Mouse (Mus musculus) embryo, embryonic 10.5 days (tissue): Measurements from ENCODE around the gene Kif1bp.
"Not testable (repeated sequence)": the region's sequence is repeated elsewhere in the genome, so short reads cannot be mapped to it uniquely, and the experiment has no call there.

Experiments used
- DNase-seq: peaks from one replicate; pipeline ENCODE4 v3.0.0-alpha.2; 2015; ENCODE audit warnings: low spot score

Gene Kif1bp

DNA sequence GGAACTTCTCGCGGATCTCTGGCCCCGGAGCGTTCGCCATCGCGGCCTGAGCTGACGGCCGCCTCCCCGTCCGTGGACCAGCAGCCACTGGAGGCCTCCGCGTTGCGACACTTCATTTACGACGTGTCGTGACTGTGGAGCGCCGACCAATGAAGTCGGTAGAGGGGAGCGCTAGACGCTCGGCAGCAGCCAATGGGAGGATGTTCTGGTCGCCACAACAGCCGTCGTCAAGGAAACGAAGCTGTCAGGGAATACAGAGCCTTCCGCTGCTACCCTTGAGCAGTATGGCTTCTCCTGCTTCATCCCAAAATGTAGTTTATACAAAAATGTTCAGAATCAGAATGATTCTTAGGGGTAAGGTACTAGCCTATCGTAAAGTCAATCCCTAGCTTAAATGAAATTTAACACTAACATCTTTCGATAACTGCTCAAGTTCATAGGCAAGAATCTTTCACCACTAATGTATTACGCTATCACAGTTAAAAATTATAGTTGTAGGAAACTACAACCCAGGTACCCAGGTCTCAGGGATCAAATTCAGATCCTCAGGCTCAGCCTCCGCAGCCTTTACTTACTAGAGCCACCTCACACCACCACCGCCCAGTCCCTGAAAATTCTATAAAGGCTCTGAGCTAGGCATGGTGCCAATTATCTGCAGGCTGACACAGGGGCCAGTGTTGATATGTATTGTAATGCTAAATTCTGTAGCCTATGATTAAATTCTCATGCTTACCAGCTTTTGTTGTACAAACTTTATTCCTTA is at the start of gene Kif1bp:
Gene Kif1bp, minus strand, starts transcription at position 120 of the 763 bp plus-strand sequence.
- DNase-seq: peak; percentile 99

DNA sequence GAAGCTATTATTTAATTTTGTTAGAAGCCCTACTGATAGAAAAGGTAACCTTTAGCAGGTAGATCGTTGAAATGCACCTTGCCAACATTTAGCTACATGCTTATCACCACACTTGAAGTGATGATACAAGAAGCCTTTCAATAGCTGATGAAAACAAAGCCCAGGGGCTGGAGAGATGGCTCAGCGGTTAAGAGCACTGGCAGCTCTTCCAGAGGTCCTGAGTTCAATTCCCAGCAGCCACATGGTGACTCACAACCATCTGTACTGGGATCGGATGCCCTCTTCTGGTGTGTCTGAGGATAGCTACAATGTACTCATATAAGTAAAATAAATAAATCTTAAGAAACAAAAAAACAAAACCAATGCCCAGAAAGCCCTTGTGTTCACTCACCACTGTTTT is 25.9 kb upstream of the Kif1bp start:
- no peak for DNase-seq

DNA sequence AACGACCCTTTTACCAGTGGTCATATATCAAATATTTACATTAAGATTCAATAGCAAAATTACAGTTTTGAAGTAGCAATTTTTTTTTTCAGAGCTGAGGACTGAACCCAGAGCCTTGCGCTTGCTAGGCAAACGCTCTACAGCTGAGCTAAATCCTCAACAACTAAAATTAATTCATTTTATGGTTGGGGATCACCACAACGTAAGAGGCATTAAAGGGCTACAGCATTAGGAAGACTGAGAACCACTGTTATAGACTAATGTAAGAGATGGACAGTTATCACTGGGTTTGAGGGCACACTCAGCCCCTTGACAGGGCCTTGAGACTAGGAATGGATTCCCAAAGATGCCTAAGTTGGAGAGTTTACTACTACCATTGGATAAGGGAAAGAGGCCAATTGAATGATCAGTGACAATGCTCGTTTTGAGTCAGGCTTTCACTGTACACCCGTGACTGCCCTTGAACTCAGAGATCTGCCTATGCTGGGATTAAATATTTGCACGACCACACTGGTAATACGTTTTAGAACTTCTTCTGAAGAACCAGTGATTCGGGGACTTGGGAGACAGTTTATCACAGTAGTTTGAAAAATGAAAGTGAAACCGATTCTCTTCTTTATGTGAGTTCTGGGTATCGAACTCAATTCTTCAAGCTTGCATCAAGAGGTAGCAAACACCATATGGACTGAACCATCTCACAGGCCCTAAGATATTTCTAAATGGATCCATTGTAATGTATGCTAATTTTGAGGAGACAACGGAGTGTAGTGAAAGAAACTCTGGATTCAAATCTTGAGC is 25.2 kb upstream of the Kif1bp start:
- no peak for DNase-seq

DNA sequence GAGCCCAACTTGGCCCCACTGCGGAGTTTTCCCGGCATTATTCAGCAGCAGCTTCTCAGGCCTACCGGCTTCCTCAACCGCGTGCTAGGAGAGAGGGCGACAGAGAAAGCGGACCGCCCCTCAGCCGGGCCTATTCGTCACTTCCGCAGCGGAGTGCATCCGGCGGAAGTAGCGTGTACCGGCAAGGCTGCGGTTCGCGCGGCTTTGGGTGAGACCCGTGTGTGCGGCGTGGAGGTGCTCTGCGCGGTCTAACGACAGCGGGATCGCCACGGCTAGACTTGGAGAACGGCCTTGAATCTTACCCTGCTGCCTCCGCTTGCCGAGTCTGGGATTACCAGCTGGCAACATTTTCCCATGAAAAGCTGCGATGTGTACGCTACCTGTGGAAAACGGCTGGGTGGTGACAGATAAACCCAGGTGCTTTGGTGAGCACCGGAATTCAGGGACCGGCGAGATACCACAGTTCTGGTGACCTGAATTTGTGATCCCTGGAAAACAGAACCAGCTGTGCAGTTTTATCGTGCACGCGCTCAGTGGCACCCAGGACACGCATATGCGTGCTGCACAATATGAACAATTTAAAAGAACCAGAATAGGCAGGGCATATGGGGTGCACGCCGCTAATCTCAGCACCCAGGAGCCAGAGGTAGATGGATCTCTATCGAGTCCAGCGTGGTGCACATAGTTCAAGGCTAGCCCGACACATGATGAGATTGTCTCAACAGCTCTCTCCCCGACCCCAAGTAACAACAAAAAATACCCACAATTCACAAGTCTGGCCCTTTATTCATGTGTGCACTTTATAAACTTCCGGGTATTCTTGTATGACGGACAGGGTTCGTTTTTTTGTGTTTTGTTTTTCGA is 24.2 kb upstream of the Kif1bp start, which contains the start of gene Ddx21:
Gene Ddx21, minus strand, starts transcription at position 105 of the 864 bp plus-strand sequence.
- peak; percentile 95 for DNase-seq

DNA sequence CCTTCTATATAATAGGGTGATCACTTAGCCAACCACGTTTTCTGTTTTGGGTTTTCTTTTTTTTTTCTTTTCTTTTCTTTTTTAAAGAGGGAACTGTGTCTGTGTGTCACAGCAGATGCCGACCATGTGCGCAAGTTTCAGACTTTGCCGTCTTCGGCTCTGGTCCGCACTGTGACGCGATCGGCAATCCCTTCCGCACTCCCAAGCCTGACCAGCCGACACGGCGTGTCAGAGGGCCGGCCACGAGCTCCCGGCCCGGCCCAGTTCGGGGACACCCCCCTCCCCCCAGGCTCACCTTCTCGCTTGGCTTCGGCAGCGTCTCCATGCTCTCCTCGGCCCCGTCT is 23.5 kb upstream of the Kif1bp start:
- no peak for DNase-seq

DNA sequence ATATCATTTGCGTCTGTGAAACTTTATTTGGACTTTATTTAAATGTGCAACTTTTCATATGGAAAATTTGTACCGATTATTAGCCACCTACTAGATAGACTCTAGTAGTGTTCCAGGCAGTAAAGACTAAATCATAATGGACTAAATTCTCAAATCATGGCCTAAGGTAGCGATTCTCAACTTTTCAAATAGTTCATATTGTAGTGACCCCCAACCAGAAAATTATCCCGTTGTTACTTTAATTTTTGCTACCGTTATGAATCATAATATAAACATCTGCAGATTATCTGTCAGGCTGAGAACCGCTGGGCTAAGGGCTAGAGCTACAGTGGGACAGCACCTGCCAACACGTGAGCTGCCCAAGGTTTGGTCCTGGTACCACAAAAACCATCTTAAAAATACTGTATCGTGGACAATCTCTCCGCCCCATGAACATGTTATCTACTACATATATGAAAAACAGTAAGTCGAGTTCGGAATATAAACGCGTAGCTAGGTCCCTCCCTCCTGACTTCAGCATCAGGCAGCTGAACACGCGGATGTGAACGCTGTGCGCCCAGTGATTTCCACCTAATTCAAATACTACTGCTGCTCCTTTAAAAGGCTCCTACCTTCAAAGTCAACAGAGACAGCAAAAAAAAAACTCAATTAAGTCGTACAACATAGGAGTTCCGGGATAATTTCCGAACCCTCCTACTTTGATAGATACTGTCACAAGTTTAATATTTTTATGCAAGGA is 23.0 kb upstream of the Kif1bp start:
- DNase-seq: peak; percentile 22

DNA sequence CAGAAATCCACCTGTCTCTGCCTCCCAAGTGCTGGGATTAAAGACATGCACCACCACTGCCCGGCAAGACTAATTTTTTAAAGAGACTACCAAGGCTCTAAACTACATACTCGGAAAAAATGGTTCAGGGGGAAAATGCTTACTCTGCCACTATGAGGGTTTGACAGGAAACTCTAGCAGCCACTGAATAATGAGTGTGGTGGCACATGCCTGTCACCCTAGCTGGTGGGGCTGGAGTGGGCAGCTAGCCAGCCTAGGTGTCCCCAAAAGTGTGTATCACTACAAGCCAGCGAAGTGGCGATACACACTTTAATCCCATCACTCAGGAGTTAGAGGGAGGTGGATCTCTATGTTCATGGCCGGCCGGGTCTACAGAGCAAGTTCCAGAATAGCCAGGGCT is 21.8 kb upstream of the Kif1bp start:
- DNase-seq: no peak

DNA sequence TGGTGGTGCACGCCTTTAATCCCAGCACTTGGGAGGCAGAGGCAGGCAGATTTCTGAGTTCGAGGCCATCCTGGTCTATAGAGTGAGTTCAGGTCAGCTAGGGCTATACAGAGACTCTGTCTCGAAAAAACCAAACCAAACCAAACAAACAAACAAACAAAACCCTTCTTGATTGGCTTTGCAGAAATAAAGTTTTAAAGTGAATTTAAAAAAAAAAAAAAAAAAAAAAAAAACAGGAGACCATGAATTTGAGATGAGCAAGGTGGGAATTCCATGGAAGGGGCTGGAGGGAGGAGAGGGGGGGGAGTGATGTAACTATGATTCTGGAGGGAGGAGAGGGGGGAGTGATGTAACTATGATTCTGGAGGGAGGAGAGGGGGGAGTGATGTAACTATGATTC is 21.1 kb upstream of the Kif1bp start:
- DNase-seq: not testable (repeated sequence)

DNA sequence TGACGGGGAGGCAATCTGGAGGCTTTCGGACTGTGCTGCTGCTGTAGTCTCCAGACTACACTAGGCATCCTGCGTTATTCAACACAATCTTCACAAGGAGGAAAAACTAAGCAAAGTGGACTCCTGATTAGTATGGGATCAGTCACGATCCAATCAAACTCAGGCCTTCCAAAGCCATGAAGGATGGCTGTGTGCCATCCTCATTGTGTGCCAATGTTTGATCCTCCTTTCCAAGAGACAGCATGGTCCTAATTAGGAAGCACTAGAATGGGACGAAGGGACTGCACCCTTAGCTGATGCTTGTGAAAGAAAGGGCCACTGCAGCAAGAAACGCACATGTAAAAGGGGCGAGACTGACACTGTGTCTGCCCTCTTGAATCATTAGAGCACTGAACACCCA is 14.2 kb upstream of the Kif1bp start:
- DNase-seq: no peak

DNA sequence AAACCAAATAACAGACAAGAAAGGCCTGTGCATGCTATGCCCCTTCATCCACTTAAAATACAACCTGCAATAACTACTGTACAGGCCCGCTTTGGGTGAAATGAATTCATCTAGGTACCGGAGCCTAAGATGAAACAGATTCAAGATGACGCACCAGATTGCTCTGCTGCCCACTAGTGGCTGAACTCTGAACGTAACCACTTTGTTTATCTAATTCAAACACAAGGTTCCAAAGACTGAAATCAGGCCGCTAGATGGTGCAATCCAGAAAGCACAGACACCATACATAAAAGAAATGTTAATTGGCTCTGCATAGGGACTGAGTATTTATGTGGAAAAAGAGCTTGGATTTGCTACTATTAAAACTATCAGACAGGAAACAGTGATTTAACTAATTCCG is 11.9 kb upstream of the Kif1bp start:
- DNase-seq: peak; percentile 93

DNA sequence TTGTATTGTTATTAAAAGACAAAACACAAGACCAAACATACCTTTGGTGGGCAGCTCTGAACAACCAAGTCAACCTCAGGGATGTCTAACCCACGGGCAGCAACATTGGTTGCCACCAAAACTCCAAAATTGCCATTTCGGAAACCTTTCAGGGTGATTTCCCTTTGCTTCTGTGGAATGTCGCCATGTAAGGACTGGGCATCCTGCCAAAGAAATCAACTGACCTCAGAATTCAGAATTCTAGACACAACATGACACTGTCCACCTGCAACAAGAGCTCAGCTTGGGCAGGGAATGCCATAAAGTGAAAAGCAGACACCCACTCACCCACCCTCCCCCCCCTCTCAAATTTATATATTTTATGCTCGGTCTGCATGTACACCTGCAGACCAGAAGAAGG is 10.4 kb upstream of the Kif1bp start:
- no peak for DNase-seq

DNA sequence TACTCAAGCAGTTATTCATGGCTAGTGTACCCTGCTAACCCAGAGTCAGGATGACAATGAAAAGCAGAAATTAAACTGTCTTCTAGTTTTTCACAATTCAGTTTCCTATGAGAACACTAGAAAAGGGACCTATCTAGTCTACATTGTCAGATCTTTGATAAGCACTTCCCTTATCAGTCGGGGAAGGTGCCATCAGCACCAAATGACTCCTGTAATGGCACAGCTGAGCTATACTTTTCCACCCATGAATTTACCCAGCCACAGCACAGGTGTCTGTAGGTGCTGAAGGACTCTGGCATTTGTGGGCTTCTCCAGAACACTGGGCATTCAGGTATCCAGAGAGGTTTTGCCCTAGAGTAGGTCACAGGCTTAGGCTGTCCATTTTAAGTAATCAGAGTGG is 5.0 kb upstream of the Kif1bp start:
- DNase-seq: no peak

DNA sequence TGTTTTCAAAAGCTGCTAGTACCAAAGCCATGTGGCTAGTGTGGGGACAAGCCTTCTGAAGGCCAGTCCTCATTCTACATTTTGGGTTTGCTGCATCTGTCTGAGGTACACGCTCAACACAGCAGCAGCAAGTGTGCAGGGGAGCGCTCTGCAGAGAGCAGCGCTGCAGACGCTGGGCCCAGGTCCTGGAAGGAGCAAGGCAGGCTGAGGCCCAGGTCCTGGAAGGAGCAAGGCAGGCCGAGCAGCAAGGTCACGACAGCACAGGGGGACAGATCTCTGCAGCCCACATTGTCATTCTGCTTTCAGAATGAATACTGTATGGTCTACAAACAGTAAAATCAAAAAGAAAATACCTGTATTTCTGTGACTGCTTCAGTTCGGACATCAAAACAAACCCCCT is 4.4 kb upstream of the Kif1bp start:
- no peak for DNase-seq

DNA sequence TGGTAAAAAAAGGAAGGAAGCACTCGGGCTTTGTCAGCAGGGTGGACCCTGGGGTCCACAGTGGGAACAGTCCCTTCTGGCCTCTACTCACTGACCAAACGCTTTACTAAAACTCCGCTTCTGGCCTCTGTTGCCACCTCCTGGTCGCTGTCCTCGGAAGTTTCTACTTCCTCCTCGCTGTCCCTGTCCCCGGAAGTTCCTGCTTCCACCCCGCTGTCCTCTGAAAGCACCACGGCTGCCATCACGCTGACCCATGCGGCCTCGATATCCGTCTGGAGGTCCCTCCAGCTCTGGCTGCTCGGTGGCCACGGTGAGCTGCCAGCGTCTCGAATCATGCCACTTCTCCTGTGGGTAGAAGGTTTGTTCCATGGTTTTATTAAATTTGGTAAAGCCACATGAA is 4.0 kb upstream of the Kif1bp start:
- DNase-seq: no peak

DNA sequence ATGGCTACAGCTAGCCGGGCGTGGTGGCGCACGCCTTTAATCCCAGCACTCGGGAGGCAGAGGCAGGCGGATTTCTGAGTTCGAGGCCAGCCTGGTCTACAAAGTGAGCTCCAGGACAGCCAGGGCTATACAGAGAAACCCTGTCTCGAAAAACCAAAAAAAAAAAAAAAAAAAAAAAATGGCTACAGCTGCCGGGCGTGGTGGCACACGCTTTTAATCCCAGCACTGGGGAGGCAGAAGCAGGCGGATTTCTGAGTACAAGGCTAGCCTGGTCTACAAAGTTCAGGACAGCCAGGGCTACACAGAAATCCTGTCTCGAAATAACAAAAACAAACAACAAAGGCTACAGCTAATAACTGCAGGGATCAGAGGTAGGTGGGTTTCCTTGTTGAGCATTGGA is 872 bp upstream of the Kif1bp start:
- not testable (repeated sequence) for DNase-seq

DNA sequence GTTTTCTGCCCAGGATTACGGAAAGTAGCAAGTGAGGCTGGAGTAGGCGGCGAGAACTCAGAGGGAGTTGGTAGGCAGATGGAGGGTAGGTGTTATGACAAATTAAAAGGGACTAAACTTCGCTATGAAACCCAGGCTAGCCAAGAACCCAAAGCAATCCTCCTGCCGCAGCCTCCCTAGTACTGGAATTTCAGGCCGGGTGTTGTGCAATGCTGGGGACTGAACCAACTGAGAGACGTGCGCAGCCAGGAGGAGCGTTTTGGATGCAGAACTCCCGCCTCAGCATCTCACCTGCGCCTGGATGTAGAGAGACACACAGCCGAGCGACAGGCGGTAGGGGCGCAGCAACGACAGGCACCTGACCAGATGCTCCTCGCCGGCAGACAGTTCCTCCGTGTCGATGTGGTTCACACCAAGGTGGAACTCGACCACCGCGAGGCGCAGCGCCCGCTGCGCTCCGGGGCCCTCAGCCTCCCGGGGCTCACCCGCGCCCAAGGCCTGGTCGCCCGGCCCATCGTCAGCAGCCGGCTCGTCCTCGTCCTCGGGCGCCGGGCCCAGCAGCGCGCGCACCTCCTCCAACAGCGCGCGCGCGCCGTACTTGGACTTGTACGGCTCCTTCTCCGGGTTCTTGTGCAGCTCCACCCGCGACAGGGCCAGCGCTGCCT is 452 bp downstream of the Kif1bp start:
- no peak for DNase-seq

DNA sequence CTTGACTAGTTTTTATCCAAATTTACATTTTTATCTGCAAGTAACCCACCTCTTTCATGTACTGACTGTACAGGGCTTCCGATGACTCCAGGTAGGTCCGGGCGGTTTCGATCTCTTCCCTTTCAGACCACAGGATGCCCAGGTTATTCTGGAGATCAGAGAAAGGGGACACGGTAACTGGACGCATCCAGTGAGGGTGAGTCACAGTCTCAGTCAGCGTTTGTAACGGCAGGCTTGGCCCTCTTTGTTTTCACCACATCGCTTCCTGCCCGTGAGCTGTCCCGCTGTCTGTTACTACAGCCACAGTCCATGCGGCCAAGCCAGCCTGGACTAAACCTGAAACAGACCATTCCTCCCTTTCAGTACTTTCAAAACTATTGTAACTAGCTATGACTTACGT is 3.3 kb downstream of the Kif1bp start:
- no peak for DNase-seq

DNA sequence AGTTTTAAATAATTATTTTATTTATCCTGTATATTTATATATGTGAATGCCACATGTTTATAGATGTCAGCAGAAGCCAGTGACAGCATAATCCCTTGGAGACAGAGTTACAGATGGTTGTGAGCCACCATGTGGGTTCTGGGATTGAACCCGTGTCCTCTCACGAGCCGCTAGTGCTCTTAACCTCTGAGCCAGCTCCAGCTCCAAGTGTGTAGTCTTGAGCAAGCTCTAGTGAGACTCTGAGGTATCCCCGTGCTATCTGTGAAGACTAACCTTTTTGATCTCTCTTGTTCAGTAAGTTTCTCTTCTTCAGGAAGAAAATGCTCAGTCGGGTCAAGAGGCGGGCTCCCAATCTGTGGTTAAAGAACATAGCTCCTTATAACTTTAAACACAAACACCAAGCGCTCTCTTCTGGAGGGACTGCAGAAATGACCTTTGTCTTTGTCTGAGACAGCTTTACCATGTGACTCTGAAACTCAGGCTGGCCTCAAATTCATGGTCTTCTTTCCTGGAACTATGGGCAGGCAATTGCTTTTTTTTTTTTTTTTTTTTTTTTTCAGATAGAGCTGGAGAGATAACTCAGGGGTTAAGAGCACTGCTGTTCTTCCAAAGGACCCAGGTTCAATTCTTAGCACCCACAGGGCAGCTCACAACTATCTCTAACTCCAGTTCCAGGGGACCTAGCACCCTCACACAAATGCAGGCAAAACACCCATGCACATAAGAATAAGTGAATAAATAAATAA is 8.0 kb downstream of the Kif1bp start:
- DNase-seq: no peak

DNA sequence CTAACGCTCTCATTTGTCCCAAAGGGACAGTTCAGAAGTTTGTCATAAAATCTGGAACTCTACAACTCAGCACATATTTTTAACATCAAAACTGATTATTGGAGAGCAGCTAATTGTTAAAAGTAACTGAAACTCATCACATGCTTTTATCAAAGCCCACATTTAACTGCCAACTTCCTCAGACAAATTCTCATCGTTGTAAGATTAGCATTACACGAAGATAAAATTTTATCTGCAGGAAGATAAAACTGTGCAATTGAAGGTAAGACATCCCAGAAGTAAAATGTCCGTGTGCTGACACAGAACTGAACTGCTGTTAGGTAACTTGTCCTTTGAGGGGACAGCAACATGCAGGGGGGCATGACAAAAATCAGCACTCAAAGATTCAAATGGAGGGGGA is 9.4 kb downstream of the Kif1bp start:
- DNase-seq: no peak

DNA sequence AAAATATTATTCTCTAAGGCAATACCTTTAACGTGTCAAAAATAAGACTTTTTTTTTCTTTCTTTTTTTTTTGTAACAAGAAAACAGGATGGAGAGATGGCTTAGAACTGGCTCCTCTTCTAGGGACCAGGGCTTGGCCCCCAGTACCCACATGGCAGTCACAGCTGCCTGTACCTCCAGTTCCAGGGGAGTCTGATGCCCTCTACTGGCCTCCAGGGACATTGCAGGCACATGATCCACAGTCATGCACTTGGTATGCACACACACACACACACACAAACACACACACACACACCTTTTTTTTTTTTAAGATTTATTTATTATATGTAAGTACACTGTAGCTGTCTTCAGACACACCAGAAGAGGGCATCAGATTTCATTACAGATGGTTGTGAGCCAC is 20.5 kb downstream of the Kif1bp start:
- peak; percentile 18 for DNase-seq

DNA sequence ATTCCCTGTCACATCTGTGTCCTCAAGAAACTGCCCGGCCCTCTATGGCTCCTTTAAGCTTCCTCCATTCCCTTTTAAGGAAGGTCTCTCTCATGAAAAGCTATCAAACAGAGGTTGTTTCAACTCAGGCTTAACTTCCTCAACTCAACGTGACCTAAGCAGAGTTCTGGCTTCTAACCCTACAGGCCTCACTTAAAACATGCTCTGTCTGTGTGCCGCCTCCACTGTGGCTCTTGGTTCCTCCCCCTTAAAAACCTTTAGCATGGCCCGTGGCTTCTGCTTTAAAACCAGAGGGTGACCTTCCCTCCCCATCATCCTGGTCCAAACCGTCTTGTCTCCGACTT is 21.7 kb downstream of the Kif1bp start:
- DNase-seq: no peak
